Mouse (Mus musculus): Measurements from ENCODE around the gene Dnah2.

Gene Dnah2

GRCm38 (mm10) chr11:69527098-69528030, 21.5 kb downstream of the Dnah2 start:
- no peak for DNase-seq (ENCODE audit: low read depth, low spot score)
- H3K36me3 ChIP-seq (ENCODE audit: control insufficient read depth, insufficient read depth, low read length, poor library complexity, severe bottlenecking), result no peaks in the 10 kb centered on the region

GRCm38 (mm10) chr11:69526631-69527030, 22.3 kb downstream of the Dnah2 start:
- DNase-seq (ENCODE audit: low read depth, low spot score), result no peak
- Histone ChIP-seq H3K36me3 (ENCODE audit: control insufficient read depth, insufficient read depth, low read length, poor library complexity, severe bottlenecking) (no peaks in the 10 kb centered on the region), H3K27me3 (ENCODE audit: control insufficient read depth, insufficient read depth, low read length, poor library complexity, severe bottlenecking) (no peaks in the 10 kb centered on the region)

More at GRCm38 (mm10) chr11:69527098-69528030, 21.5 kb downstream of the Dnah2 start:
- no peaks in the 10 kb centered on the region for H3K27me3 ChIP-seq (ENCODE audit: control insufficient read depth, insufficient read depth, low read length, poor library complexity, severe bottlenecking)

DNA sequence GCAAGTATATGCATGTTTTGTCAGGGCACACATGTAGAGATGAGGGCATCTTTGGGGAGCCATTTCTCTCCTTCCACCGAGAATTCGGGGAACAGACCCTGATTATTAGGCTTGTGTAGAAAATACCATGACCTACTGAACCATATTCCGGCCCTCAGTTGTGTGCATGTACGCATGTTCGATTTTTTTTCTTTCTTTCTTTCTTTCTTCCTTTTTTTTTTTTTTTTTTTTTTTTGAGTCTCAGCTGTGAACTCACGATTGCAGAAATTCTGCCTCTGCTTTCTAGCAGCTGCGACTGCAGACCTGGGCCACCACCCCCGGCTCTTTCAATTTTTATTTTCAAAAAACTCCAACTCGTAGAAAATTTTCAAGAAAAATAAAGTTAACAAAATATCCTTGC, 23.2 kb downstream of the Dnah2 start:
- H3K27me3 ChIP-seq (ENCODE audit: control insufficient read depth, insufficient read depth, low read length, poor library complexity, severe bottlenecking), result no peaks in the 10 kb centered on the region
- DNase-seq (ENCODE audit: low read depth, low spot score), result no peak
- no peaks in the 10 kb centered on the region for H3K36me3 ChIP-seq (ENCODE audit: control insufficient read depth, insufficient read depth, low read length, poor library complexity, severe bottlenecking)

GRCm38 (mm10) chr11:69523651-69524050, 25.3 kb downstream of the Dnah2 start:
- DNase-seq (ENCODE audit: low read depth, low spot score), result no peak
- Histone ChIP-seq H3K36me3 (ENCODE audit: control insufficient read depth, insufficient read depth, low read length, poor library complexity, severe bottlenecking) (no peaks in the 10 kb centered on the region), H3K27me3 (ENCODE audit: control insufficient read depth, insufficient read depth, low read length, poor library complexity, severe bottlenecking) (no peaks in the 10 kb centered on the region)

DNA sequence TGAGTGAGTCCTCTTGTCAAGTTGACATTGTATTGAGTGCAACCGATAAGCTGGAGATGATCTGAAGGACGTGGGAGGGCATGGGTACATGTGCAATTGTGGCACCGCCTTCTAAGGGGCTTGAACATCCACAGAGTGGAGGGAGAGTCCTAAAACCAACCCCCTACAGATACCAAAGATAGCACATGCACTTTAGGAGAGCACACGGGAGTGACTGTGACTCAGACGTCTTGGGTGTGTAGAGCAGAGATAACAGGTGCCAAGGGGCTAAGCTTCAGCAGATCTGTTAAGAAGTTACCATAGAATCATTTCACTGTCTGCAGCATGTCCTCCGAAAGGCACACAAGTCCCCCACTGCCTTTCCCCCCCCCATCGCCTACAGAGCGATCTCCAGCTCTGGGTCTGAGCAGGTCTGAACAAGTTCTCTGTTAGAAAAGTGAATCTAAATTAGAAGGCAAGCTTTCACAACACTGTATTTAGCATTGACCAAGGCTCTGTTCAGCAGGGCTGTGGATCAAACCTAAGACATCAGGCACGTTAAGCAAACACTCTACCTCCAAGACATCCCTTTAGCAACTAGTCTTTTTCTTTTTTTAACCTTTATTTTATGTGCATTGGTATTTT, 27.3 kb downstream of the Dnah2 start:
- H3K36me3 ChIP-seq (ENCODE audit: control insufficient read depth, insufficient read depth, low read length, poor library complexity, severe bottlenecking), result no peaks in the 10 kb centered on the region
- H3K27me3 ChIP-seq (ENCODE audit: control insufficient read depth, insufficient read depth, low read length, poor library complexity, severe bottlenecking), result no peaks in the 10 kb centered on the region
- no peak for DNase-seq (ENCODE audit: low read depth, low spot score)

GRCm38 (mm10) chr11:69519976-69520375, 28.9 kb downstream of the Dnah2 start:
- Histone ChIP-seq H3K36me3 (ENCODE audit: control insufficient read depth, insufficient read depth, low read length, poor library complexity, severe bottlenecking) (no peaks in the 10 kb centered on the region), H3K27me3 (ENCODE audit: control insufficient read depth, insufficient read depth, low read length, poor library complexity, severe bottlenecking) (no peaks in the 10 kb centered on the region)
- no peak for DNase-seq (ENCODE audit: low read depth, low spot score)

DNA sequence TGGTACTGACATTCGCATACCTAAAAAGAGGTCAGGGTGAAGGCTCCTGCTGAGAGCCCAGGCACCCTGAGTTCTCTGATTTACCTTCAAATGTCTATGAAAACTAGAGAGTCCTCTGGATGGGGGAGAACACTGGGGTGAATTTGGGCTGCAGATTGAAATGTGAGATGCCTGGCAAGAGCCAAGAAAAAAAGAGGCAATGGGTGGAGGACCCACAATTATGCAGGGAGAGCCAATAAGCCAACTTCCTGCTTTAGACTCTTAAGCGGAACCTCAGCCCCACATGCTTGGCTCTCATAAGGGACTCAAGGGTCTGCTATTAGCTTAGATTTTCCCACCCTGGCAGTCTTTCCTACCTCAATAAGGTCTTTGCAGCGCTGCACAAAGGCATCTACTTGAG, 32.2 kb downstream of the Dnah2 start:
- Histone ChIP-seq H3K27me3 (ENCODE audit: control insufficient read depth, insufficient read depth, low read length, poor library complexity, severe bottlenecking) (no peaks in the 10 kb centered on the region), H3K36me3 (ENCODE audit: control insufficient read depth, insufficient read depth, low read length, poor library complexity, severe bottlenecking) (no peaks in the 10 kb centered on the region)
- DNase-seq (ENCODE audit: low read depth, low spot score), result no peak

DNA sequence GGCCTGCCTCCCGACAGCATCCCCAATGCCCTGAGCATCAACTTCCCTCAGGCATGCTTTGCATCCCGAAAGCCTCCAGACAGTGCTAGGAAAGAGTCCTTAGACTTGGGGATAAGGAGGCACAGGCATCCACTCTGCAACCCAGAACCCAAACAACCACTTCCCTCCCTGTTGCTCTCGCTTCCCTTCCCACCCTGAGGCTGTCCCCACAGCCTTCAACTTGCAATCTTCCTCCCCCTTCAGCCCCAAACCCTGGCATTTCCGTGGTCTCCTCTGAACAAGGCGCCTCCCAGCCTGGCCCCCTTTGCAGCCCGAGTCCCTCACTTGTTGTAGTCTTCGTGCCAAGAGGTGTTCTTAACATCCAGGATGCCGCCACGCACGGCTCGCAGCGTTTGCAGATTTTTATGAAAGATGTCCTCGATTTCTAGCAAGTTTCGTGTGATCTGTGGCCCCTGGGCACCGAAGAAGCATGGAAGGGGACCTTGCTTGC, 32.7 kb downstream of the Dnah2 start:
- H3K36me3 ChIP-seq (ENCODE audit: control insufficient read depth, insufficient read depth, low read length, poor library complexity, severe bottlenecking), result no peaks in the 10 kb centered on the region
- DNase-seq (ENCODE audit: low read depth, low spot score), result no peak
- no peaks in the 10 kb centered on the region for H3K27me3 ChIP-seq (ENCODE audit: control insufficient read depth, insufficient read depth, low read length, poor library complexity, severe bottlenecking)

- peak; percentile 76 for DNase-seq (ENCODE audit: low read depth, low spot score)
- Histone ChIP-seq H3K36me3 (ENCODE audit: control insufficient read depth, insufficient read depth, low read length, poor library complexity, severe bottlenecking) (no peaks in the 10 kb centered on the region), H3K27me3 (ENCODE audit: control insufficient read depth, insufficient read depth, low read length, poor library complexity, severe bottlenecking) (no peaks in the 10 kb centered on the region)
These were observed 35.1 kb downstream of the Dnah2 start for GRCm38 (mm10) chr11:69513840-69514239.

GRCm38 (mm10) chr11:69510796-69511496, 38.0 kb downstream of the Dnah2 start:
- no peaks in the 10 kb centered on the region for H3K36me3 ChIP-seq (ENCODE audit: control insufficient read depth, insufficient read depth, low read length, poor library complexity, severe bottlenecking)
- no peak for DNase-seq (ENCODE audit: low read depth, low spot score)
- H3K27me3 ChIP-seq (ENCODE audit: control insufficient read depth, insufficient read depth, low read length, poor library complexity, severe bottlenecking), result no peaks in the 10 kb centered on the region

- no peak for DNase-seq (ENCODE audit: low read depth, low spot score)
- H3K36me3 ChIP-seq (ENCODE audit: control insufficient read depth, insufficient read depth, low read length, poor library complexity, severe bottlenecking), result no peaks in the 10 kb centered on the region
- no peaks in the 10 kb centered on the region for H3K27me3 ChIP-seq (ENCODE audit: control insufficient read depth, insufficient read depth, low read length, poor library complexity, severe bottlenecking)
These were observed 45.0 kb downstream of the Dnah2 start for GRCm38 (mm10) chr11:69503863-69504280.

DNA sequence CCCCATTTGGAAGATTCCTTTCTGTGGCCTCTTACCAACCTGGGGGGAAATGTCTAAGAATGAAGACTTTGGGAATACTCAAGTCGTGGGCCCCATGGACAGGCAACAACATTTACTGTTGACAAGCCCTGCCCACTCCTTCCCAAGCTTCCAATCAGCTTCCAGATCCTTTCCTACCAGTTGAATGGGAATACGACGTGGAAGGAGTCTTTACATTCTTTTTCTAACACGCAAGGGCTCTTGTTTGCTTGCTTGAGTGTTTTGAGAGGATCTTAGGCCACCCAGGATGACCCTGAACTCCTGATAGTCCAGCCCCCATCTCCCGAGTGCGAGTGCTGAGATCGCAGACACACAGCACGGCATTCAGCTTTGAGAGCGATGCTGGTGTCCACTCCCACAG, 47.4 kb downstream of the Dnah2 start:
- Histone ChIP-seq H3K36me3 (ENCODE audit: control insufficient read depth, insufficient read depth, low read length, poor library complexity, severe bottlenecking) (no peaks in the 10 kb centered on the region), H3K27me3 (ENCODE audit: control insufficient read depth, insufficient read depth, low read length, poor library complexity, severe bottlenecking) (no peaks in the 10 kb centered on the region)
- DNase-seq (ENCODE audit: low read depth, low spot score), result no peak

DNA sequence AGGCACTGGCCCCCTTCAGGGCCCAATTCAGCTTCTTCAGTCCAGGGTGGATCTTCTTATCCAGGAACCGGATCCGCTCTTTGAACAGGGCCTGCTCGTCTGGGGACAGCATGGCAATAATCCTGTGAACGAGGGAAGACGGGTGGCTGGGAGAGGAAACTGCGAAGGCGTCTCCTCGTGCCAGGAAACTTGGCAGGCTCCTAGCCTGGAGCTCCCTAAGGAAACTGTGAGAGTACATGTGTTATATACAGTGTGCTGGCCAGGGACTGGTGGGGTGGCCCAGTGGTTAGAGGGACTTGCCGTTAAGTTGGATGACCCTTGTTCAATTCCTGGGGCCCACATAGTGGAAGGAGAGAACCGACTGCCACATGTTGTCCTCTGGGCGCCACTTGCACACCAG, 49.8 kb downstream of the Dnah2 start:
- DNase-seq (ENCODE audit: low read depth, low spot score), result no peak
- H3K36me3 ChIP-seq (ENCODE audit: control insufficient read depth, insufficient read depth, low read length, poor library complexity, severe bottlenecking), result no peaks in the 10 kb centered on the region
- no peaks in the 10 kb centered on the region for H3K27me3 ChIP-seq (ENCODE audit: control insufficient read depth, insufficient read depth, low read length, poor library complexity, severe bottlenecking)

- DNase-seq (ENCODE audit: low read depth, low spot score), result no peak
- no peaks in the 10 kb centered on the region for H3K36me3 ChIP-seq (ENCODE audit: control insufficient read depth, insufficient read depth, low read length, poor library complexity, severe bottlenecking)
- H3K27me3 ChIP-seq (ENCODE audit: control insufficient read depth, insufficient read depth, low read length, poor library complexity, severe bottlenecking), result no peaks in the 10 kb centered on the region
These were observed 57.2 kb downstream of the Dnah2 start for GRCm38 (mm10) chr11:69491711-69492110.

DNA sequence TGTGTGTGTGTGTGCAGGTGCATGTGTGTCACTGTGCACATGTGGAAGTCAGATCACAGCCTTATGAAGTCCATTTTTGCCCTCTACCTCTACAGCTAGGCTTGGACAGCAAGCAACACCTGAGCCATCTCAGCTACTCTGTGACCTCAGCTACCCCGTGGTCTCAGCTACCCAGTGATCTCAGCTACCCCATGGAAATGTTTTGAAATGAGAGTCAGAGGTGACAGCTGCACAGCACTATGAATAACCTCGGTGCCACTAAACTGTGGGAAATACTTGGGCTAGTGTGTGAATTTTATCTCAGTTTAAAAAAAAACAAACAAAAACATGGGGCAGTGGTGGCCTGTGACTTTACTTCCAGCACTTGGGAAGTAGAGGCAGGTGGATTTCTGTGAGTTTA, 58.0 kb downstream of the Dnah2 start:
- Histone ChIP-seq H3K27me3 (ENCODE audit: control insufficient read depth, insufficient read depth, low read length, poor library complexity, severe bottlenecking) (no peaks in the 10 kb centered on the region), H3K36me3 (ENCODE audit: control insufficient read depth, insufficient read depth, low read length, poor library complexity, severe bottlenecking) (no peaks in the 10 kb centered on the region)
- DNase-seq (ENCODE audit: low read depth, low spot score), result no peak
